Comparison of ENCODE assay signal across 19 mouse cellular contexts in the genomic region with DNA sequence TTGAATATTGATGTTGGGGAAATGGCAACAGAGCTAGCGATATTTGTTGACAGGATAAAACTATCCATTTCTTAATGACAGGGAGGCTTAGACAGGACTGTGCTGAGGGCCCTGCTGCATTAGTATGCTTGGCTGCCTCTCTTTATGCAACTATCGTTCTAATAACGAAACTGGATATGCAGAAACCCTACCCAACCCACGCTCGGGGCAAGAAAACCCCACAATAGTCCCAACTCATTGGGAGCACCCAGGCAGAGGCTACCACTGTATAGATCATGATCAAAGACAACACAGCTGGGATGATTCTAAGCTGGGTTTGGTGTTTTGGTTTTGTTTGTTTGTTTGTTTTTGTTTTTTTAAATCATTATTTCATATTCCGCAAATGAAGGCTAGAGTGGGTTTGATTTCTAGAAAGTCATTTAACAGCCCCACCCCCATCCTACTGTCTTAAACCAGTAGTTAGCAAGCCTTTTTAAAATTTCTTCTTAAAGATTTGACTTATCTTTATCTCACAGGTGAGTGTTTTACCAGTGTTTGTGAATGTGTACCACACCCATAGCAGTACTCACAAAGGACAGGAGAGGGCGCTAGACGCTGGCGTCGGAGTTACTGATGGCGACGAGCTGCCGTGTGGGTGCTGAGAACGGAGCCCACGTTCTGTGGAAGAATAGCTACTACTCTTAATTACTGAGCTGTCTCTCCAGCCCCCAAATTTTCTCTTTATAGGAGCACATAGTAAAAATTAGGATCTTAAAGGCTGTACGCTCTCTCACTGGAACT. TPM values are rescaled to one million over a fixed set of nuclear protein-coding genes. Genes with fewer than 3 reads are reported as not detected.
DNase-seq lines count a peak whose midpoint lies in the region; TF ChIP-seq lines count a peak whose summit lies in the region.
"Had no signal": no experiment of that assay in that cellular context is flagged by ENCODE, and none has a peak within 500 bp of the region (broad histone marks: within the 10 kb centered on the region; RNA-seq: fewer than 3 reads in every experiment).

No protein-coding gene starts in this region.

- H3K4me3 ChIP-seq in gastrocnemius, adult 2 months, result no peak overlapping the region
- H3K4me3 ChIP-seq in lung, adult 2 months (replicated peaks; ENCODE audit: extremely low read depth, low read depth, low read length), result no peak overlapping the region
- H3K4me3 ChIP-seq in MEL (ENCODE audit: control insufficient read depth in 1 of 2, insufficient read depth in 1 of 2, low read depth in 2 of 2, low read length in 2 of 2), result no peak overlapping the region
- H3K4me3 ChIP-seq: limb, embryonic 13.5 days; midbrain, embryonic 10.5 days had no signal

- DNase-seq in gastrocnemius, adult 2 months, result no peak
- DNase-seq in gastrocnemius, postnatal 36 days, result no peak
- no peak for DNase-seq in lung, adult 2 months
- no peak for DNase-seq in lung, postnatal 10 days
- peak; percentile 18 for DNase-seq in MEL (ENCODE audit: low read depth, low spot score)
- DNase-seq in splenic B cell, adult 2 months (ENCODE audit: low read depth, low spot score), result peak; percentile 18
- no peak for DNase-seq in left cerebral cortex, postnatal 10 days (ENCODE audit: extremely low spot score in 1 of 2, low spot score in 2 of 2)
- DNase-seq in adrenal gland, adult 18-20 months (ENCODE audit: low spot score in 2 of 2), result no peak
- DNase-seq: cerebellum, adult 18-20 months; gastrocnemius, postnatal 10 days; kidney, adult 18-20 months; kidney, postnatal 36 days; thymus, adult 18-20 months had no signal

- H3K27ac ChIP-seq in gastrocnemius, adult 2 months, result no peak overlapping the region
- no peak overlapping the region for H3K27ac ChIP-seq in MEL (ENCODE audit: control insufficient read depth, low read depth, low read length)
- H3K27ac ChIP-seq: limb, embryonic 13.5 days; midbrain, embryonic 10.5 days had no signal

- no peaks in the 10 kb centered on the region for H3K79me2 ChIP-seq in MEL (ENCODE audit: control insufficient read depth, insufficient read depth, low read length, poor library complexity)

- H3K4me1 ChIP-seq in lung, adult 2 months (ENCODE audit: control insufficient read depth, insufficient read depth, low read length), result no peaks in the 10 kb centered on the region
- H3K4me1 ChIP-seq in MEL (ENCODE audit: control insufficient read depth in 1 of 2, insufficient read depth in 2 of 2, low read length in 2 of 2), result peaks cover 0 to 9% of the 10 kb centered on the region in 2 experiments; a peak in 2 of 4 replicates

- H3K27me3 ChIP-seq in MEL (ENCODE audit: control insufficient read depth in 1 of 2, insufficient read depth in 2 of 2, low read length in 2 of 2), result no peaks in the 10 kb centered on the region; a peak in 1 of 4 replicates
- H3K27me3 ChIP-seq in splenic B cell, adult 2 months (ENCODE audit: control insufficient read depth, insufficient read depth, low read length, poor library complexity, severe bottlenecking), result no peaks in the 10 kb centered on the region; the same call in 1 of the 2 replicates
- H3K27me3 ChIP-seq: limb, embryonic 13.5 days had no signal

- intact Hi-C loops in gastrocnemius, adult 2 months (cut with DNase I), result no loop called here
- intact Hi-C loops in gastrocnemius, postnatal 36 days (cut with DNase I), result no loop called here
- intact Hi-C loops in left cerebral cortex, postnatal 10 days (cut with DNase I), result no loop called here

- no peak for TF ChIP-seq EP300 in MEL (IDR thresholded peaks at IDR 0.05; ENCODE audit: low read depth in 1 of 2, low read length in 2 of 2)

- TF ChIP-seq RAD21 in MEL (IDR thresholded peaks at IDR 0.05; ENCODE audit: low read depth, low read length), result peak; percentile 32

- H3K9me3 ChIP-seq in MEL (replicated peaks; ENCODE audit: insufficient read depth, low read length), result no peaks in the 10 kb centered on the region
- H3K9me3 ChIP-seq: limb, embryonic 13.5 days; midbrain, embryonic 10.5 days had no signal

- H3K36me3 ChIP-seq in MEL (ENCODE audit: control insufficient read depth in 1 of 2, insufficient read depth in 2 of 2, low read length in 2 of 2), result no peaks in the 10 kb centered on the region; a peak in 2 of 4 replicates
- no peaks in the 10 kb centered on the region for H3K36me3 ChIP-seq in splenic B cell, adult 2 months (ENCODE audit: control insufficient read depth, insufficient read depth, low read length, poor library complexity, severe bottlenecking)
- H3K36me3 ChIP-seq: limb, embryonic 13.5 days; midbrain, embryonic 10.5 days had no signal

- peak; percentile 17; the same call in 1 of the 2 replicates for TF ChIP-seq CTCF in gastrocnemius, adult 2 months (IDR thresholded peaks at IDR 0.05)
- peak; percentile 28 for TF ChIP-seq CTCF in lung, adult 2 months (IDR thresholded peaks at IDR 0.05; ENCODE audit: insufficient read depth, low read length)
- peak; percentile 45 to 68 (median 65) for TF ChIP-seq CTCF in MEL (IDR thresholded peaks at IDR 0.05 in 2 of 3, conservative IDR thresholded peaks at IDR 0.05 in 1 of 3; ENCODE audit: control insufficient read depth in 1 of 3, insufficient read depth in 1 of 3, low read depth in 2 of 3, low read length in 3 of 3, poor library complexity in 1 of 3, severe bottlenecking in 1 of 3)

- no peak overlapping the region for H3K9ac ChIP-seq in MEL (ENCODE audit: control insufficient read depth, low read depth, low read length, poor library complexity, severe bottlenecking)
- H3K9ac ChIP-seq: limb, embryonic 13.5 days had no signal

- no peak for TF ChIP-seq POLR2A in lung, adult 2 months (IDR thresholded peaks at IDR 0.05; ENCODE audit: borderline replicate concordance, extremely low read depth, low read depth, low read length)
- TF ChIP-seq POLR2A in MEL (IDR thresholded peaks at IDR 0.05; ENCODE audit: control insufficient read depth in 1 of 2, insufficient read depth in 1 of 2, low read depth in 1 of 2, low read length in 2 of 2, poor library complexity in 1 of 2), result no peak

- WGBS in lung, adult 2 months, result 86% methylated on average over 16 of the region's 16 CpGs

TF ChIP-seq in MEL, 35 proteins besides CTCF, POLR2A, EP300 and RAD21:
- TF ChIP-seq MAFK (IDR thresholded peaks at IDR 0.05; ENCODE audit: borderline replicate concordance, low read depth, low read length) (no peak), SMC3 (IDR thresholded peaks at IDR 0.05; ENCODE audit: low read depth, low read length) (peak; percentile 40)
TF ChIP-seq in MEL: peak in this region for 1.

RNA-seq across cellular contexts. Expression of a gene that starts 20.8 kb away (rescaled TPM):
- 10 to 100 TPM; 16.3 to 21.6 TPM for total RNA-seq in gastrocnemius, adult 2 months (2021)
- 10 to 100 TPM; 17.3 to 19.3 TPM for total RNA-seq in gastrocnemius, postnatal 36 days (2021)
- polyA plus RNA-seq in lung, adult 2 months (2012; rRNA removed), result 42.5 and 46.8 TPM in 2 replicates
- total RNA-seq in MEL (2012; rRNA removed), result 2.6 TPM in 2 replicates
- polyA plus RNA-seq in MEL (2012; ENCODE audit: insufficient read depth in 1 of 2, insufficient read length in 2 of 2, low read depth in 1 of 2, low replicate concordance in 2 of 2, missing spikeins in 1 of 2), result 1 to 10 TPM in 1 of 2 experiments, not detected in 1; 1.3 TPM
- total RNA-seq in left cerebral cortex, postnatal 10 days (2021), result 10 to 100 TPM; 16.0 to 16.7 TPM
- total RNA-seq in adrenal gland, adult 18-20 months (2021), result 10 to 100 TPM; 14.4 to 28.2 TPM

RNA-seq across cellular contexts. Expression of a gene that starts 34.0 kb away (rescaled TPM):
- not detected for total RNA-seq in gastrocnemius, adult 2 months (2021)
- total RNA-seq in gastrocnemius, postnatal 36 days (2021), result not detected
- polyA plus RNA-seq in lung, adult 2 months (2012; rRNA removed), result not detected in 2 replicates
- not detected in 2 replicates for total RNA-seq in MEL (2012; rRNA removed)
- not detected for polyA plus RNA-seq in MEL (2012; ENCODE audit: insufficient read depth in 1 of 2, insufficient read length in 2 of 2, low read depth in 1 of 2, low replicate concordance in 2 of 2, missing spikeins in 1 of 2)
- not detected for total RNA-seq in left cerebral cortex, postnatal 10 days (2021)
- not detected for total RNA-seq in adrenal gland, adult 18-20 months (2021)
- total RNA-seq: gastrocnemius, postnatal 10 days; left cerebral cortex, adult 18-20 months had no signal
- polyA plus RNA-seq: cortical plate, adult 2 months; heart, embryonic 14.5 days; limb, embryonic 13.5 days; midbrain, embryonic 10.5 days; spleen, adult 2 months had no signal

Comparison
In these comparisons a context has a peak if more than half of its experiments do, and no peak if none do; other contexts are left out.
1. DNase-seq: peak in MEL (single experiment) and splenic B cell, adult 2 months (single experiment); none in gastrocnemius, adult 2 months (single experiment), gastrocnemius, postnatal 36 days (0 of 2), lung, adult 2 months (single experiment), lung, postnatal 10 days (single experiment), left cerebral cortex, postnatal 10 days (0 of 2) and adrenal gland, adult 18-20 months (0 of 2).
2. Peak in every context shown above with its lines, with median percentiles within 50 percentile points of each other: CTCF ChIP-seq.